Mouse (Mus musculus) A20 (cell line): ENCODE measurements around the gene Gm5737.
A peak's percentile ranks its signal among the peaks of the same experiment; 100 is the strongest.

ENCODE experiments used
- DNase-seq: peaks from one replicate; pipeline ENCODE4 v3.0.0-alpha.2; 2011; ENCODE audit warnings: low read depth, low spot score

Gene Gm5737

DNA sequence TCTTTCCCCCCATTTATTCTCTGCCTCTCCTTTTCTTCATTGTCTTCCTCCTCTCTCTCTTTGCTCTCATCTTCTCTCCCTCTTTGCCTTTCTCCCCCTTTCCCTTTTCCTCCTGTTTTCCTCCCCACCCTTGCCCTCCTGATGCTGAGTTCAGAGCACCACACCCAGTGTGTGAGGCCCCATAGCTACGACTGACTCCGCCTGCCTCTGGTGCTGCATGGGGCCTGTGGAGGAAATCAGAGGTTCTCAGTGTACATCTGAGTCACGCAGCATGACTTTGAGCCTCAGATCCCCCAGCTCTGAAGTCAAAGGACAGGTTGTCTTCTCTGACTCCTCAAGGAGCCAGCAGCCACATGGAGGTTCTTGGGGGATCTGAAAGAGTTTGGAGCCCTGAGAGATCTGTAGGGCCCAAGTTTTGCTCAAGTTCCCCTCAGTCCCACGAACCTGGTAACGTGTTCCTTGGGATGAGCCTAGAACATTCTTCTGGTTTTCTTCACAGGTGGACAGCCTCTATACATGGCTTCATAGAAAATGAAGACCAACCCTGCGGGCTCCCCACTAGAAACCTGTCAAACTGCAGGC lies at the start of gene Gm5737:
Gene Gm5737 (plus strand): TSS at position 532 of the 582 bp plus-strand sequence.
- DNase-seq: no peak

DNA sequence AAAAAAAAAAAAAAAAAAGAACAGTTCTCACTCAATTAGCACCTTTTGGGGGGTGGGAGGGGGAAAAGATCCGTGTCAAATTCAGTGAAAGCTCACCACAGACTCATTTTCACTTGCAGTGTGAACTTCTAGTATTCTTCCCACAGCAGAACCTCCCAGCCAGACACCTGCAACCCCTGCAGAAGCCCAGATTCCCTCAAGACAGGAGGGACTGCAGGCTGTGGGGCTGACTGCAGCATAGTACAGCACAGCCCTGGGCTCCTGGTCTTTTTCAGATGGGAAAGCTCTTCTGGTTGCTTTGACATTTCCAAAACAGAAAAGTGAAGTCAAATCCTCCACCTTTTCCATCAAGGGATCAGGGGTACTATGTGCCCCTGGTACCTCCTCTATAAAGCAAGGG lies 44.8 kb upstream of the Gm5737 start:
- no peak for DNase-seq

DNA sequence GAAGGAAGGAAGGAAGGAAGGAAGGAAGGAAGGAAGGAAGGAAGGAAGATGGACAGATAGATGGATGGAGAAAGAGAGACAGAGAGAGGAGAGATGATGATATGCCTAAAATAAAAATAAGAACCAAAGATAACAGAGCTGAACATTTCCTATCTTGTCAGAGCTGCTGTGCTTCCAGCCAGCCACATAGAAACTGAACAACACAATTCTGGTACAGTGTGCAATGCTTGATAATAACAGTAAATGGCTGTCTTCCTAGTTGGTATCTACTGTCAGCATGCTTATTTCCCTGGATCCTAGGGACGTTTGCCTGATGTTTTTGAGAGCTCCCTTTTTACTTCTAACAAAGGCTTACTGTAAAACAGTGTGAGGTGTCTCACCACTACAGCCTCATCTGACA lies 40.8 kb upstream of the Gm5737 start:
- DNase-seq: no peak

DNA sequence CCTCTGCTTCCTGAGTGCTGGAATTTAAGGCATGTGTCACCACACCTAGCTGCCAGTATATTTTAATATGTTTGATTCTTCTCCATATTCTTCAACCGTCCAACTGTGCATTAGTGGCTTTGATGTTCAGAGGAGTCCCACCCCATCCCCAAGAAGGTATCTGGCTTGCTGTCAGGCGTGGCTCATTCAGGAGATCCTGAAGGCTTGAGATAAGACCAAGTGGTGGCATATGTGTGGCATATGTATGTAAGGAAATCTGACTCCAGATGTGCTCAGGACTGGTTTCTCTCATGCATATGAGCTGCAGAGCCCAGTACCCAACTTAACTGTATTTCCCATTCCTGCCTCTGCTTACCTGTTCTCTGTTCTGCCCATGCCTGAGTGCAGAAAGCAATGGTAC lies 34.2 kb upstream of the Gm5737 start:
- no peak for DNase-seq

DNA sequence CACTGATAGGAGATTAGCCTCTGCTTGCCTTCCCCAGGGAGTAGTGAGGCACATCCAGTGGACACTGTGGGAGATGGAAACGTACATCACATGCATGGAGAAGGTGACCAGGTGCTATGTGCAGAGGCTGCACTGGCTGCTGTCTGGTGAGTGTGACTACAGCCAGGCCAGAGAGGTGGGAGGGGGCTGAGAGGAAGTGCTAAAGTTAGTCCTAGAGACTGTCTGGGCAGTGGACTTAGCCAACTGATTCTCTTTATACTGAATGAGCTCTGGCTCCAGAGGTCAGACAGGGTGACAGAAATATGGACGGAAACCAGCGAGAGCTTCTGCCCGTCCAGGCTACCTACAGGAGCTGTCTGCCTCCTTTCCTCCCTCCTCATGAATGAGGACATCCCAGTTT lies 16.6 kb upstream of the Gm5737 start:
- DNase-seq: no peak

DNA sequence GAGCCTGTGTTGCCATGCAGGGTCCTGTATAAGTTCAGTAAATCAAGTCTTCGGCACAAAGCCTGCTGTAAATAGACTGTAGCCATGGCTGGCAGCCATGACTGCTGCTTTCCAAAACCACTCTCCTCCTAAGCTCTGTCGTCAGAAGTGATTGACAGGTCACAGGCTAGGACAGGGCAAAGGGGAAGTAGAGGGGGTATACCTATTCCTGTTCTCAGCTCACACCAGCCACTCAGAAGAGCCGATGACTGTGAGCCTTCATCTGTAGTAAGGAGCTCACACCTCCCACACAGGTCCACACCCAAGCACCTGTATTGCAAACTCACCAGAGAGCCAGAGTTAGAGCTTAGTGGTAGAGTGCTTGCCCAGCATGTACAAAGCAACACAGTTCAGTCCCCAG lies 15.8 kb upstream of the Gm5737 start:
- DNase-seq: peak; percentile 9

DNA sequence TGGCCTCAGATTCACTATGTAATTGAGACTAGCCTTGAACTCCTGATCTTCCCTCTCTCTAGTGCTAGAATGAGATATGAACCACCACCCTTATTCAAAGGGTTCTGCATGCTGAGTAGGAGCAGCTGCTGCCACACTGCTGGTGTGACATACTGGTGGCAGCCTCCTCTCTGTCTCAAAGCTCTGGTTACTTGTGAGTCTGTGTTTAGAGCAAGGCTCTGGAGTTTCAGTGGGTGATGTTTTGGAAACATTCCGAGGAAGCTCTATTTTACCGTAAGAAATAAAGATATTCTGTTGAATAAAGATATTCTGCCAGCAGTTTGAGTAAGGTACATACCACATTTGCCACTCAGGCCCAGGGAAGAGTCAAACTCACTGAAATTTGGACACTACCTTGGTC lies 8.9 kb upstream of the Gm5737 start:
- no peak for DNase-seq

DNA sequence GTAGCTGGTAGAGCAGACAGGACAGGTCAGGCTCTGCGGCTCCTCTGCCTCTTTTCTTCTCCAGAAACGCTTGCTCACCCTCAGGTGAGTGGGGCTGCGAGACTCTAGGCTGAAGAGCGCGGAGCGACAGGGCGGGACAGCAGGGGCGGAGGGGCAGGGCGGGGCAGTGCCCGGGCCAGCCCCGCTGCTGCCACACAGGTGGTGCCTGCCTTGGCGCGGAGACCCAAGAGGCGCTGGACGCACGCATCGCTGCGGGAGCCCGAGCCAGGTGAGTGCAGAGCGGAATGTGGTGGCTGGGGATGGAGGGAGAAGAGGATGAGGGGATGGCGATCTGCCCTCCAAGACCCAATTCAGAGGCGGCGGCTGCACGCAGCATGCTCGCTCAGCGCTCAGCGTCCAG lies 2.5 kb upstream of the Gm5737 start:
- no peak for DNase-seq

DNA sequence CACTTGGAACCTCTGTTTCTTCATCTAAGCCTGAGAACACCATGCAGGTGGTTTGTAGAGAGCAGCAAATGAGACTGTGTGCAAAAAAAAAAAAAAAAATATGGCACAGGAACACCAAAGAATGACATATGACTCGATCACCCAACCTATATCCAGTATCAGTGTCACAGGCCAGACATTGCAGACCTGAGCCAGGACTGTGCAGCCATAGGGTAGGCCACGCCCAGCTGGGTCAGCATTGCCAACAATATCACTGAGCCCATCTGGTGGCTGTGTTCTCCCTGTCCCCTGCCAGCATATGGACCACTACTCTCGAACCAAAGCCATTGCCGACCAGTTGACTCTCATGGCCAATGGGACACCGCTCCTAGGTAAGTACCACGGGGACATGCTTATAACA lies 5.4 kb downstream of the Gm5737 start:
- no peak for DNase-seq

DNA sequence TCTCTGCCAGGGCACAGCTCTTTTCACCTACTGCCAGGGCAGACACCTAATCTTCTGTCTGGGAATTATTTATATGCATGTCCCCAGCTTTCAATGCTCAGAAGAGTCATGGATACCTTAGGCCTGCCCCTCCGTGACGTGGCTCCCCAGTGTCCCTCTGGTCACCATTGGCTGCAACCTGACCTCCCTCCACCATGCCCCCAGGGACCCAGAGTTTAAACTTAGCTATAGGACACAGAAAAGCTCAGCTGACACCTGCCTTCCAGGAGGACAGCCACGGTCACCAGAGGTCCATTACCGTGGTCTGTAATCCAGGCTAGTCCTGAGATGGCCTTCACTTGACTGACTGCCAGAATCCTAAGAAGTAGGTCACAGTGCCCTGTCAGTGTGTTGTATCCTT lies 7.2 kb downstream of the Gm5737 start:
- DNase-seq: no peak

DNA sequence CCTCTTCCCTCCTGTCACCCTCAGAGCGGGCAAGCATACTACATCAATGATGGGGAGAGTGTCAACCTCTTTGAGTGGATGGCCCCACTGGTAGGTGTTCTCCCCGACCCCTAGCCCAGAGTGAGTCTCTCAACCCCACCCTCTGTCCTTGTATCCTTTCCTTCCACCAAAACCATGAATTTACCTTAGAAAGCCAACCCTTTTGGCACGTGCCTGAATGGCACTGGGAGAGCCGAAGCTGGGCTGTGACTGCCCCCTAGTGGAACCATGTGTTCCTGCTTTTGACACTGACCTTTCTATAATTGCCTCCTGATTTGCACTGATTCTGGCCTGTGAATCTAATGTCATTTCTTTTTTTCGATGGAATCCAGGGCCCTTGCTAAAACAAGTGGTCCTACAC lies 11.1 kb downstream of the Gm5737 start:
- peak; percentile 69 for DNase-seq

DNA sequence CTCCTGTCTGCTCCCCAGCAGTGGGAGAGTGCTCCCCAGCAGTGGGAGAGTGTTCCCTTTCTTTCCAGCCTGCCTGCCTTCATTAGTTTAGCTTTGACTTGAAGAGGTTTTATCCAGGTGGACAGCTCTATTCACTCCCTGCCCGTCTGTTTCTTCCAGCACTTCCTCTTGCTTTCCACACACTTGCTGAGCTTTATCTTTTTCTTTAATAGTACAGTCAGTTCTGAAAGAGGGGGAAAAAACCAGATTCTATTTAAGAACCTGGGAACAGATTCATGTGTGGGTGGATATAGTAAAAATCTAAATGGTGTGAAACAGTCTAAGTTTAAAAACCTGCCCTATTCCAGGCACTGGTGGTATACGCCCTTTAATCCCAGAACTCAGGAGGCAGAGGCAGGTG lies 12.9 kb downstream of the Gm5737 start:
- no peak for DNase-seq

DNA sequence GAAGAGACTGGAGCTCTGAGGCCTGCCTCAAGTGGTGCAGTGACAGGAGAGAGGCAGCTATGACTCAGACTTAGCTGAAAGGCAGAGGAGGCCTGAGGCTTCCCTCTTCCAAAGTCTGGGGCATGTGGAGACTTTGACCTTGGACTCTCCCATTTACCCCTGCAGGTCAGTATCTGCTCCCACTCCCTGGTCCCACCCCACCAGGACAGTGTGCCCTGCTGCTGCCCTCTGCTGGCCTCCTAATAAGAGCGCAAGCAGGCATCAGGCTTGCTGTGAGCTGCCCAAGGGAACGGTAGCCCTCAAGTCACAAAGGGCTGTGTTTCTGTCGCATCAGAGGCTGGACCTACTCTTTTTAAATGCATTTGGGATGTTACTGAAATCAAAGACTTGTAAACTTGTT lies 14.2 kb downstream of the Gm5737 start:
- DNase-seq: peak; percentile 52

DNA sequence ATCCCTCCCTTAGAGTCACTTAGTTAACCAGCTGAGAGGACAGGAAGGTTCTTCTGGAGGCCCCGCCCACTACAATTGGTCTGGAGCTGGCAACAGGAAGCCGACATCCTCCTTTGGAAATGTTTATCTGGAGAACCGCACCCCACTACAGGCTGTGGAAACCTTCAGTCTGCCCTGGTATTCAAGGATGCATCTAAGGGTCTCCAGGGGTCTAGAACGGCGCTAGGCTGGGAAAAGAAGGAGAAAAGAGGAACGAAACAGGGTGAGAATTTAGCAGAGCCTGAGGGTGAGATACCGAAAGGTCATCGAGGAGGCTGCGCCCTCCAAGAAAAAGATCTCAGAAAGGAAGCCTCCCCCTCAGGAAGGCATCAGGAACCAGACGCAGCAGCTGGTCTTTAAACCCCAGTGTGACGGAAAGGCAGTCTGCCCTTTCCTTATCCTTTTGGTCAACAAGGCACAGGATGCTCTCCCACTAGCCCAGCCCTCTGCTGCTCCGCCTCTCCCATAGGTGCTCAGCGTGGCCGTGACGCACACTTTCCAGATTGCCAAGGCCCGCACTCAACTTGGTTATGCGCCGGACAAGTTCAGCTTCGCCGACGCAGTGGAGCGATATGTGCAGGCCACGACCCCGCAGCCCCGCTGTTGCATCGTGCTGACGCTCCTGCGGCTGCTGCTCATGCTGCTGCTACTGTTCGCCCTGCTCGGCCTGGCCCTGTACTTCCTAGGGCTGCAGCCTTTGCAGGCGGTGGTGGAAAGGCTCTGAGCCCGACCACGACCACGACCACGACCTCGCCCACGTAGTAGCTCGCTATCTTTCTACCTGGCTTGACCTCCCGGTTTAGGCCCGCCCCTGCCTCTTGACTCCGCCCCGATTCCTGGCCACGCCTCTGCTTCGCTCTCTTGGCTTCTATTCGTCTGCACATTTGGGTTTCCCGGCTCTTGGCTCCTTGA lies 18.5 kb downstream of the Gm5737 start:
- peak; percentile 62 for DNase-seq

DNA sequence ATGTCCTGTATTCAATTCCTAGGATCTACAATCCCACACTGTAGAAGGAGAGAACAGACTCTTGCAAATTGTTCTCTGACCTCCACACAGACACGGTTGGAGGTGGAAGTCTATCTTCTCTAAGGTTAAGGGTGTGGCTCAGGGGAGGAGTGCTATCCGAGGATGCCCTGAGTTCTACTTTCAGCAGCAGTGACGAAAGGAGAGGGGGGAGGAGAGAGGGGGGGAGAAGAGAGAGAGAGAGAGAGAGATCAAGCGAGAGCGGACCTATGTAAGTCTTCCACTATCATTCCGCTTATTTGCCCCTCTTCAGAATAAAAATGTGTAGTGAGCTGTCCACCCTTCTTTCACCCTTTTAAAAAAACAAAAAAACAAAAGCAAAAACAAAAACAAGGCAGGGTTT lies 22.3 kb downstream of the Gm5737 start:
- no peak for DNase-seq

DNA sequence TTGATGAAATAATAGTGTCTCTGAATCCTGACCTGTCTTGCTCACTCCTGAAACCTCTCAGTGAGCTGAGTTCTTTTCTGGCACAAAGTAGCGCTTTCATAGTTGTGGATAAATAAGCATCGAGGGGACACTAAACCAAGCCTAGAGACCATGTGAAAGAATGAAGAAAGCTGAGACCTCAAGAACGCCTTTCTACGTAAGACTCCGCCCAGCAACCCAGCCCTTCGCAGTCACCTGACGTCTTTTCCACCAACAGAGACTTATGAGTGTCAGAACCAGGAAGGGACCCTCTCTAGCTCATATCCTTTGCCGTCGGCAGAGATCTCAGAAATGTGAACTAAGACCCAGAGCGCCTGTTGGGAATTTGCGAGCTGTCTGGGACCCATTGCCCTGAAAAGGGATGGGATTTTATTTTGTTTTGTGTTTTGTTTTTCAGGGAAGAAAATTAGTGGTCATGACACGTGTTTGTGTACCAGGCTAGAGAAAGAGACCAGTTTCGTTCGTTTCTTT lies 22.8 kb downstream of the Gm5737 start:
- peak; percentile 93 for DNase-seq

DNA sequence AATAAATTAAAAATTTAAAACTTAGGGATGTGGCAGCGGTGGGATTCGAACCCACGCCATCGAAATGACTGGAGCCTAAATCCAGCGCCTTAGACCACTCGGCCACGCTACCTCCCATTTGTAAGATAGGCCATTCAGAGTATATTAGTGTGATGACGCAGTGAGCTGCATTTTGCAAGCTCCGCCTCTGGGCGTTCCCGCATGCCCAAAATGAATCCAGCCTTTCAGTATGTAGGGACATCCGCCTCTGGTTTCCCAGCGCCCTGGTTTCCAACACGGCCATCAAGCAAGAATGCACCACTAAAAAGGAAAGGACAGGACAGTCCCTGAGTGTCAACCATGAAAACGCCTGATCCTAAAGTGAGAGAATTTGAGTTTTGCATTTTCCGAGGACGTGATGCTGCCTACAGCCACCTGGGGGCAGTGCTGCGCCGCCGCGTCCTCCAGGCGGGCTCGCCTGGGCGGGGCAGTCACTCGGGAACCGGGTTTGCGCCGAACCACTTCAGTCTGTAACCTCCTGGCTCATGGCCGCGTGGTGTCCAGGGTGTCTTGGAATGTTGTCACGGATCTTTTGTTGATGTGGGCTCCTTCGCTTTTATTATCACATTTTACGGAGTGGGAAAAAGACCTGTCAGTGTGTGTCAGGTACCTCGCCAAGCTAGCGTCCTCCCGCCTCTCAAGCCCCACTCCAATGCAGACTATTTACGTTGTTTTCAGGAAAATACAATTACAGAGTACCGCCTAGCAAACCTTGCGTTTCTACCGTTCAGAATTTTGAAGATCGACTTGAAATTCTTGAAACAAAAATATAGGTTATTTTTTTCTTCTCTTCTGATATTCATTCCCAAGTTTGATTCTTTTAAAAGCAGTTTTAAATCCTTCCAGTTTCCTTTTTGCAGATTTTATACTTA lies 23.5 kb downstream of the Gm5737 start:
- DNase-seq: peak; percentile 93

DNA sequence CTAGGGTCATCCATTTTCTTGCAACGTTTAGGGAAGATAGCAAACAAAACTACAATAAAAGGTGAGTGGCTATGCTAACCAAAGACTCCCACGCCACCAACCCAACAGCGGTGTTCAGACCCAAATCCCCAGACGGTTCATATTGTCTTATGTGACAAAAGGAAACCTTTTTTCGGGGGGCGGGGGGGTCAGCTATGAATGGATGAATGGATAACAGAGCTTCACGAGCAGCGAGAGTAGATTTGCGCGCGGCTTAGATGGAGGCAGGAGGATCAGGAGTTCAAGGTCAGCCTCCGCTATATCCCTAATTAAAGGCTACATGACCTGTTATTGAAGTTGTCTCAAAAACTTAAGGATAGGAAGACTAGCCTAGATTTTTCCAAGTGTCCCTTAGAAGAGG lies 24.2 kb downstream of the Gm5737 start:
- peak; percentile 37 for DNase-seq

DNA sequence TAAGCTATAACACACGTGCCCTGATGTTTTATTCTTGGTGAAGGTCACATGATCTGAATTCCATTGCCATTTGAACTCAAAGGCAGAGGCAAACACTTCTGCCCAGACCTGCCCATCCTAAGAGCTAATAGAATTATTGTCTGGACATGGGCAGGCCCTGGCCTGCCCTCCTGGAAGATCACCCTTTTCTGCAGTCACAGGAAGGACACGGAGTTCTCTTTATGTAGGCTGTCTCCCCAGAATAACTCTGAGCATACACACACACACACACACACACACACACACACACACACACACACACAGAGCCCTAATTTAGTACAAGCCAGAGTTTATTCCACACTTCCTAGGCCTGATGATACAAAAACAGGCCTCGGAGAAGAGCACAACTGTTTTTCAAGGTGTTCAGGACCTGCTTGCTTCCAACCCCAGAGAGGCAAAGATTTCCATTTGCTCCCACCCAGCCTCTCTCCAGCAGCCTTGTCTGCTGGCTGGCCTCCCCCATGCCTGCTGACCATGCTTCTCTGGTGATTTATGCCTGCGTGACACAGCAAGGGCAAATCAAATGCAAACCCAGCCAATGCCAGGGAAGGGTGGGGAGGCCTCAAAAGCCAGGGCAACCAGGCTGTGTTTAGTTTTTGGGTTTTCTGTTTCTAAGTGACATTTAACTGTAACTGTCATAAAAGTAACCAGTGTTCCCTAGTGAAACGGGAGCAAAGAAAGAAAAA lies 26.4 kb downstream of the Gm5737 start:
- DNase-seq: no peak

DNA sequence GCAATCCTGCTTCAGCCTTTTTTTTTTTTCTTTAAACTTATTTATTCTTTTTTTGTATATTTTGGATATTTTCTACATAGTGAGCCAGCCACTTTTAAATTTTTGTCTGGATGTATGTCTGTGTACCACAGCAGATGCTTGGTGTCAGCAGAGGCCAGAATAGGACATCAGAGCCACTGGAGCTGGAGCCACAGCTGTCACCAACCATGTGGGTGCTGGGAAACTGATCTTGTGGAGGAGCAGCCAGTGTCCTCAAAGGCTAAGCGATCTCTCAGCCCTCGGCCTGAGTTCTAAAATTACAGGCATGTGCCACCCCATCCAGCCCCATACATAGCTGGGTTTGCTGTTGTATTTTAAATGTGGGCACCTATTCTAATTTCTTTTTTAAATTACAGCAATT lies 27.6 kb downstream of the Gm5737 start:
- DNase-seq: no peak

DNA sequence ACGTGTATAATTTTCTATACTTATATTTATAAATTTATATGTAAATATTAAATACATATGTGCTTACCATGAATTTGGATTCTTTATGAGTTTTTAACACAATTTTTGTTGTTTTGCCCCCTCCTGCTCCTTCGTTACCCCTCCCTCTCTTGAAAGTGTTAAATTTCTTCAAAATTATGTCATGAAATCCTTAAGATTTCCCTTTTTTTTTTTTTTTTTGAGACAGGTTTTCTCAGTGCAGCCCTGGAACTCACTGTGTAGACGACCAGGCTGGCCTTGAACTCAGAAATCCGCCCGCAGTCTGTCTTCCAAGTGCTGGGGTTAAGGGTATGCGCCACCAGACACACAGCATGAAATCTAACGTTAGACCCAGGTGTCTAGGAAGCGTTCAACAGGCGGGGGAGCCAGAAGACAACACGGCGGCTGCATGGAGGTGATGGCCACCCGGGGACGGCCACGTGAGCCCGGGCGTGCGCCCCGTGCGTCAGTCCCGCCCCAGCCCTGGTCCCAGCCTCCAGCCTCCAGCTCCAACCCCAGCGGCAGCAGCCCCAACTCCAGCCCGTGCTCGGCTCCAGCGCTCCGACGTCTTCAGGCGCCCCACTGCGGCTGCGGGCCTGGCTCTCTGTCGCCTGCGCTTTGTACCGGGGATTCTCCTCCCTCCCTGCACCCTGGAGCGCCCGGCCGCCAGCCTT lies 30.3 kb downstream of the Gm5737 start, which contains the start of gene Eef2k:
Gene Eef2k (plus strand): TSS at position 487 of the 692 bp plus-strand sequence.
- DNase-seq: peak; percentile 48
